Mouse (Mus musculus) lung, embryonic 16.5 days (tissue): Measurements from ENCODE around the gene Unc50. TPM values are rescaled to one million over a fixed set of nuclear protein-coding genes. Genes with fewer than 3 reads are reported as not detected.

ENCODE experiments used
- ATAC-seq: fragments of 200-750 bp; cut with Nextera tagmentation; 2 replicates; pipeline ENCODE4 v1.8.0; 2017; ENCODE audit warnings: low read depth, mild to moderate bottlenecking, moderate library complexity
- H3K27ac ChIP-seq: fragments of 300-500 bp; sonication (generic); 2 replicates; pipeline ENCODE4 v1.5.1; 2014; ENCODE audit warnings: mild to moderate bottlenecking, control low read depth, low read length
- H3K27me3 ChIP-seq: fragments of 300-500 bp; sonication (generic); 2 replicates; pipeline ENCODE4 v1.6.1; 2014; ENCODE audit warnings: low read depth, low read length, mixed read lengths; ENCODE audit not compliant: control insufficient read depth, insufficient read depth
- H3K36me3 ChIP-seq: fragments of 300-500 bp; sonication (generic); 2 replicates; pipeline ENCODE4 v1.6.1; 2014; ENCODE audit warnings: low read length; ENCODE audit not compliant: control insufficient read depth, insufficient read depth
- H3K4me1 ChIP-seq: fragments of 300-500 bp; sonication (generic); replicated peaks from 2 replicates; pipeline ENCODE4 v1.6.1; 2014; ENCODE audit warnings: low read length, mixed read lengths; ENCODE audit not compliant: control insufficient read depth, insufficient read depth
- H3K4me2 ChIP-seq: fragments of 300-500 bp; sonication (generic); 2 replicates; pipeline ENCODE4 v1.6.1; 2014; ENCODE audit warnings: low read depth, low read length, control low read depth
- H3K4me3 ChIP-seq: fragments of 300-500 bp; sonication (generic); 2 replicates; pipeline ENCODE4 v1.5.1; 2014; ENCODE audit warnings: mild to moderate bottlenecking, low read length, control low read depth
- H3K9ac ChIP-seq: fragments of 300-500 bp; sonication (generic); 2 replicates; pipeline ENCODE4 v1.6.1; 2014; ENCODE audit warnings: low read length, control low read depth
- H3K9me3 ChIP-seq: fragments of 300-500 bp; sonication (generic); 2 replicates; pipeline ENCODE4 v1.6.1; 2016; ENCODE audit warnings: low read length; ENCODE audit not compliant: control insufficient read depth
- WGBS: fragments of 180-500 bp; shearing (Covaris S2); extraction: QIAGEN DNeasy Blood & Tissue Kit; methylation state at CpG from one replicate; pipeline ENCODE4 v1.1.7; 2014; 5-methylcytosine and 5-hydroxymethylcytosine counted together
- polyA plus RNA-seq: library from polyadenylated mRNA; unstranded; fragments of >200 nt; fragmentation: Nextera tagmentation; extraction: Ambion mirVana; gene quantifications from 2 replicates; pipeline ENCODE4 v1.2.1, GENCODE M21; 2015

The Unc50 gene
- polyA plus RNA-seq, 1 experiment from 2014 or later, result 133 TPM

GRCm38 (mm10) chr1:37467806-37468205 lies 37.9 kb downstream of the Unc50 start:
- 83% methylated on average over 4 of the region's 4 CpGs for WGBS
- no peaks in the 10 kb centered on the region for H3K4me1 ChIP-seq

GRCm38 (mm10) chr1:37469007-37469406 lies 39.1 kb downstream of the Unc50 start:
- H3K9ac ChIP-seq, result no peak overlapping the region
- no peaks in the 10 kb centered on the region for H3K36me3 ChIP-seq
- H3K27me3 ChIP-seq, result no peaks in the 10 kb centered on the region
- no peak for ATAC-seq
- H3K9me3 ChIP-seq, result no peaks in the 10 kb centered on the region
- no peak overlapping the region for H3K4me2 ChIP-seq
- H3K27ac ChIP-seq, result no peak overlapping the region
- no peak overlapping the region for H3K4me3 ChIP-seq
- no peaks in the 10 kb centered on the region for H3K4me1 ChIP-seq
- 89% methylated on average over 5 of the region's 5 CpGs for WGBS

More at GRCm38 (mm10) chr1:37467806-37468205, 37.9 kb downstream of the Unc50 start:
- no peak overlapping the region for H3K9ac ChIP-seq
- ATAC-seq, result no peak
- H3K9me3 ChIP-seq, result no peaks in the 10 kb centered on the region
- H3K4me2 ChIP-seq, result no peak overlapping the region
- H3K36me3 ChIP-seq, result no peaks in the 10 kb centered on the region
- H3K4me3 ChIP-seq, result no peak overlapping the region
- no peak overlapping the region for H3K27ac ChIP-seq
- no peaks in the 10 kb centered on the region for H3K27me3 ChIP-seq

GRCm38 (mm10) chr1:37471179-37472148 lies 41.5 kb downstream of the Unc50 start:
- H3K27ac ChIP-seq, result no peak overlapping the region
- no peak overlapping the region for H3K9ac ChIP-seq
- no peaks in the 10 kb centered on the region for H3K36me3 ChIP-seq
- no peak overlapping the region for H3K4me2 ChIP-seq
- H3K27me3 ChIP-seq, result no peaks in the 10 kb centered on the region
- no peak for ATAC-seq
- H3K4me1 ChIP-seq, result no peaks in the 10 kb centered on the region
- 70% methylated on average over 6 of the region's 6 CpGs for WGBS
- H3K4me3 ChIP-seq, result no peak overlapping the region
- H3K9me3 ChIP-seq, result no peaks in the 10 kb centered on the region

DNA sequence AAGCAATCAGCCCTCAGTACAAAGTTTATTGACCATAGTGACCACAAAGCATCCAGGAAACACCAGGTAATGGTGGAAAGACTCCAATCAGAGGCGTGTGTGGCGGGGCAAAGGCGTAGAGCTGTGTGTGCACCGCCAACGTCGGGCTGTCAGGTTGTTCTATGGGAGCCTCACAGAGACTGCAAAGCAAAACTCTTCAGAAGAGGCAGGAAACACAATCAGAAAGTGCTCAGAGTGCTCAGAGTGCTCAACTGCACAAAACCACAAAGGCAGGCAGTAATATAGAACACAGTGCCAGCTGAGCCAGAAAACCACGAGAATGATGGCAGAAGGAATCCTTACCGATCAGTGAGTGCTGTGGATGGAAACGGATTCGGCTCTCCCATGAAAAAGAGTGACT lies 43.3 kb downstream of the Unc50 start:
- WGBS, result 80% methylated on average over 10 of the region's 10 CpGs
- ATAC-seq, result no peak
- H3K4me3 ChIP-seq, result no peak overlapping the region
- peaks cover 8% of the 10 kb centered on the region for H3K4me1 ChIP-seq
- H3K4me2 ChIP-seq, result no peak overlapping the region
- no peaks in the 10 kb centered on the region for H3K27me3 ChIP-seq
- no peaks in the 10 kb centered on the region for H3K9me3 ChIP-seq
- no peaks in the 10 kb centered on the region for H3K36me3 ChIP-seq
- H3K9ac ChIP-seq, result no peak overlapping the region
- H3K27ac ChIP-seq, result no peak overlapping the region

- H3K27ac ChIP-seq, result 0 out of 2 replicates have a peak overlapping the region, but pooled peaks have one; percentile 30
- H3K36me3 ChIP-seq, result no peaks in the 10 kb centered on the region
- H3K9ac ChIP-seq, result no peak overlapping the region
- H3K4me2 ChIP-seq, result no peak overlapping the region
- H3K9me3 ChIP-seq, result no peaks in the 10 kb centered on the region
- ATAC-seq, result no peak
- no peak overlapping the region for H3K4me3 ChIP-seq
- WGBS, result 63% methylated on average over 8 of the region's 8 CpGs
- H3K4me1 ChIP-seq, result peaks cover 15% of the 10 kb centered on the region
- no peaks in the 10 kb centered on the region for H3K27me3 ChIP-seq
Observed at GRCm38 (mm10) chr1:37474046-37474445, 44.1 kb downstream of the Unc50 start.

GRCm38 (mm10) chr1:37474634-37475190 lies 44.8 kb downstream of the Unc50 start:
- Histone ChIP-seq H3K4me1 (peaks cover 15% of the 10 kb centered on the region), H3K9ac (no peak overlapping the region), H3K27me3 (no peaks in the 10 kb centered on the region), H3K27ac (no peak overlapping the region), H3K4me2 (no peak overlapping the region), H3K4me3 (no peak overlapping the region), H3K9me3 (no peaks in the 10 kb centered on the region), H3K36me3 (no peaks in the 10 kb centered on the region)
- 81% methylated on average over 6 of the region's 6 CpGs for WGBS
- ATAC-seq, result no peak

DNA sequence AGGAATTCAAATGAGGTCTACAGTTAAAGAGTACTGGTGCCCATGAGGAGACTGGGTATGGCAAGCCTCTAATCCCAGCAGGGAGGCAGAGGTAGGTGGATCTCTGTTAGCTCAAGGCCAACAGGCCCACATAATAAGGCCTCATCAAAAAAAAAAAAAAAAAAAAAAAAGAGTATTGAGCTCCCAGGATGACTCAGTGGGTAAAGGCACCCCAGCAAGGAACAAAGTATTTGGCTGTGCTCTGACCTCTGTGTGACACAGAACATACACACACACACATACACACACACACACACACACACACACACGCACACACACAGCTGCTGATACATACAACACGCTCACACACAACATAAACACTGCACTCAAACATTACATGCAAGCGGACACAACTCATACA lies 45.4 kb downstream of the Unc50 start:
- 90% methylated on average over 3 of the region's 3 CpGs for WGBS
- H3K4me2 ChIP-seq, result no peak overlapping the region
- H3K27ac ChIP-seq, result no peak overlapping the region
- ATAC-seq, result no peak
- no peak overlapping the region for H3K4me3 ChIP-seq
- no peaks in the 10 kb centered on the region for H3K27me3 ChIP-seq
- H3K4me1 ChIP-seq, result peaks cover 15% of the 10 kb centered on the region
- H3K9me3 ChIP-seq, result no peaks in the 10 kb centered on the region
- no peak overlapping the region for H3K9ac ChIP-seq
- no peaks in the 10 kb centered on the region for H3K36me3 ChIP-seq

- Histone ChIP-seq H3K4me1 (peaks cover 15% of the 10 kb centered on the region), H3K36me3 (no peaks in the 10 kb centered on the region), H3K27me3 (no peaks in the 10 kb centered on the region), H3K4me3 (no peak overlapping the region), H3K9me3 (no peaks in the 10 kb centered on the region), H3K9ac (no peak overlapping the region), H3K4me2 (no peak overlapping the region), H3K27ac (no peak overlapping the region)
- no peak for ATAC-seq
- 84% methylated on average over 5 of the region's 5 CpGs for WGBS
Observed at GRCm38 (mm10) chr1:37477250-37477649, 47.3 kb downstream of the Unc50 start.

DNA sequence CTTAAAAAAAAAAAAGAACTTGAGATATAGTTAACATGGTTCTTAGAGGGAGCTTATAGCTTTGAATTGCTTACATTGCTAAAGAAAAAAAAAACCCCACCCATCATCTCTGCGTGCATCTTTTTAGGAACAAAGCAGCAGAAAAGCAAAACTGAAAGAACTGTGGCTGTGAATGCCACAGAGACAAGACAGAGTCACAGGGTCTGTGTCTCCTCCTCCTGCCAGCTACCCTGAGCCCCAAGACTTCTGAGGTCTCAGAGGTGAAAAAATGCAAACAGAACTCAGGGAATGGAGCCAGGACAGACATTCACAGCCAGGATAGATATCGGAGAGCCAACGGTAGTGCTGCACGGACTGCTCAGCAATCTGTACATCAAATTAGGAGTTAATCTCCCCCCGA lies 48.0 kb downstream of the Unc50 start:
- no peaks in the 10 kb centered on the region for H3K9me3 ChIP-seq
- 16% methylated on average over 5 of the region's 5 CpGs for whole genome bisulfite sequencing
- H3K9ac ChIP-seq, result 0 out of 2 replicates have a peak overlapping the region, but pooled peaks have one; percentile 39
- peak overlapping the region; percentile 48; the same call in 1 of the 2 replicates for H3K27ac ChIP-seq
- H3K4me1 ChIP-seq, result peaks cover 15% of the 10 kb centered on the region
- H3K4me3 ChIP-seq, result peak overlapping the region; percentile 29
- no peaks in the 10 kb centered on the region for H3K36me3 ChIP-seq
- peak overlapping the region; percentile 45 for H3K4me2 ChIP-seq
- H3K27me3 ChIP-seq, result no peaks in the 10 kb centered on the region
- ATAC-seq, result peak; percentile 23; the same call in 1 of the 2 replicates
